Mouse (Mus musculus): ENCODE data around the gene Rab11a.
"Not testable (repeated sequence)": the region's sequence is repeated elsewhere in the genome, so short reads cannot be mapped to it uniquely, and the experiment has no call there.

Rab11a gene

GRCm38 (mm10) chr9:64742453-64742852 is 4.9 kb upstream of the Rab11a start:
- no peak for DNase-seq (ENCODE audit: low read depth, low spot score)

DNA sequence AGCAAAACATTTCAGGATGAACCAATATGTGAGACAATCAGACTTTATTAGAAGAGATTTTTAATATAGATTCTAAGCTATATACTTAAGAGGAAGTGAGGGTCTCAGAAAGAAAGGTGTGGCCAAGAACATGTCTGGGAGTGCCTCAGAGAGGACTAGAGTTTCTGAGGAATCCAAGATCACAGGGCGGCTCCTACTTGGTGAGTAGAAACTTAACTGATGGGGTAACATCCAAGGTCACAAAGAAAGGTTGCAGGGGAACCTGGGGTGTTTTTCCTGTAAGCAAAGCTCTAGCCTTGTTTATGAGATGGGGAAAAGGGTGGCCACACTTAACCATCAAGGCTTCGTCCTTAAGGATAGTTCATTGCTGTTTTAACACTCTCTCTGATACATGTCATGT is 1.4 kb upstream of the Rab11a start:
- no peak for DNase-seq (ENCODE audit: low read depth, low spot score)

DNA sequence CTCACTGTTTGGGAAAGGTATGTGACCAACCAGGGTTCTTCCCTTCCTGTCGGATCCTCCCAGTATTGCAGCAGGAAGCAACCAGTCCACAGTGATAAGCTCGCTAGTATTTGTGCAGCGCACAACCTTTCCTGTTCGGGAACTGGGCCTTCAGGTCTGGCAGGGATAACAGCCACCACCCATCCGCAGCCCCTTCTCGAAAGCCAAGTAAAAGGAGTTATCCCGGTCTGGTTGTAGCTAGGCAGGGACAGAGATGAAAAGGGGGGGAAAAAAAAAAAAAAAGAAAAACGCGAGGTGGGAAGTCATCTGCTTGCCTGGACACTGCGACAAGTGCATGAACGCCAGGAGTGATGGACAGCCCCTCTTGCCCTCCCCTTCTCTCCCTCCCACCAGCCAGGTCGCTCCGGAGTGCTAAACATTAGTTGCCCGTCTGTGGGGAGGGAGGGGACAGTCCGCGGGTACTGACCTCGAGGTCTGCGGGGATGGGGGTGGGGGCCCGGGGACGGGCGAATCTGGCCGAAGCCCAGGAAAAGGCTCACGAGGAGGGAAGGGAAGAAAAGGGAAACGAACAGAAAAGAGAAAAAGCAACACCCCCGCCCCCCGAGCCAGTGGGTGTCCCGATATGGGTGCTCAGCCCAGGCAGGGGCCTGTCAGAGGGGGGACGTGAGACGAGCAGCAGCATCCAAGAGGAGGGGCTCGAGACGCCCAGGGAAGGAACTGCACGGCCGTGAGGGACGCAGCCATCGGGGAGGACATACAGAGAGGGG is 736 bp downstream of the Rab11a start:
- peak; percentile 91 for DNase-seq (ENCODE audit: low read depth, low spot score)

GRCm38 (mm10) chr9:64736076-64736638 is 1.4 kb downstream of the Rab11a start:
- no peak for DNase-seq (ENCODE audit: low read depth, low spot score)

- DNase-seq (ENCODE audit: low read depth, low spot score), result not testable (repeated sequence)
These were observed 2.6 kb downstream of the Rab11a start for GRCm38 (mm10) chr9:64734992-64735391.

GRCm38 (mm10) chr9:64734166-64734565 is 3.4 kb downstream of the Rab11a start:
- DNase-seq (ENCODE audit: low read depth, low spot score), result no peak

DNA sequence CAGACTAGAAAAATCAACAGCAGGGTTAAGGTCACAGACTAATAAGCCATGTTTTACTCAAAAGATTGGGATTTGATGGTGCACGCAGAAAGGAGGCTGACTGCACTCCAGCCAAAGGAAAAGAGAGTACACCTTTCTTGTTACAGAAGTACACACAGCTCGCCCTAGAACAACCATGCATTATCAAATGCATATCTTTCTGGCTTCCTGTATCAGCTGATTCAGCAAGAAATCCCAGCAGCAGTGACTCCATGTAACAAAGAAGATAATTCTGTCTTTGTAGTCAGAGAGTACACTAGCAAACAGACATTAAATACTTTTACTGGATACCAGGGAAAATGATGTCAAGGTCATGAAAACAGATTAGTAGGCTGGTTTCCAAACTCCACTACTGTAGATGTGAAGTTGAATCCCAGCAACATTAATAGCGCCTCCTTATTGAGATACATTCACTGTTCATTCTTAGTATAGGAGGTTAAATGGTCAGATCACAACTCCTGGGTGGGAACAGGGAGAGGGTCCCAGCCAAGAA is 6.5 kb downstream of the Rab11a start:
- DNase-seq (ENCODE audit: low read depth, low spot score), result no peak

- no peak for DNase-seq (ENCODE audit: low read depth, low spot score)
These were observed 11.1 kb downstream of the Rab11a start for GRCm38 (mm10) chr9:64726454-64726853.

GRCm38 (mm10) chr9:64719526-64720163 is 17.9 kb downstream of the Rab11a start:
- no peak for DNase-seq (ENCODE audit: low read depth, low spot score)

DNA sequence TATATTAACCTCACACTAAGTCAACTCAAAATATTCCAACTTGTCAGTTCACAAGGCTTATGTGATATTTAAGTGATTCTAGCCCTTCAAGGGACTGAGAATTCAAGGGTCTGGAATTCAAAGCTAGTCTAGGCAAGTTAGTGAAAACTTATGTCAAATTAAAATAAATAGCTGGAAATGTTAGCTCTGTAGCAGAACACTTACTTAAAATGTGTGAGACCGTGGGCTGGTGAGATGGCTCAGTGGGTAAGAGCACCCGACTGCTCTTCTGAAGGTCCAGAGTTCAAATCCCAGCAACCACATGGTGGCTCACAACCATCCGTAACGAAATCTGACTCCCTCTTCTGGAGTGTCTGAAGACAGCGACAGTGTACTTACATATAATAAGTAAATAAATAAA is 27.3 kb downstream of the Rab11a start:
- not testable (repeated sequence) for DNase-seq (ENCODE audit: low read depth, low spot score)

DNA sequence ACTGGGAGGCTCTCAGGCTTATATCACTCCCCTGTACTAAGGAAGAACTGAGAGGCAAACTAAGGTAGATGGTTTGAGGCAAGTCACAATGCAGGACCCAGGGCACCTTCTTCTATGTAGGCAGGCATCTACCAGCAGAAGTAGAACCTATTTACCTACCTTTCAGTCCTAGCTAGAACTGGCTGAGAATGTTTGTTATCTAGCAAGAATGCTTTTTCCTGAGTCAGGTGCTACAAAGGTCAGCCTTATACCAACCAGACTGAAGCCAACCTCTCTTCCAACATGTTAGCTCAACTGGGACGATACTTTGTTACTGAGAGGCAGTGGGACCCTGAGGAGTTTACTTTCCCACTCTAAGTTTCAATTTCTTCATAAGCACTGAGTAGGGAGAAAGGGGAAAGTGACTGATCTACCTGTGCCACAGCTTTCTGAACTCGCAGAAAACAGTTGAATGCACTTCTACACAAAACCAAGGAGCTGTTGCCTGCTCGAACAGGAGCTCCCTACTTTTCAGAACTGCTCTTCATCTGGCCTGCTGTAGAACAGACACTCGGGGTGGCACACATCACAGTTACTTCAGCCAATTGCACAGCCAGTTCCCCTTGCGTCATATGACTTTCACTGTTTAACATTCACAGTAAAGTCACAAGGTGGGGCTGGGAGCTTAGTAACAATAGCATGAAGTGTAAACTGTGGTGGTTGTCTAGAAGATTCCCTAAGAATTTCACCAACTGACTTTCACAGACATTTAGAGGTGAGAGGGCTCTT is 33.3 kb downstream of the Rab11a start:
- no peak for DNase-seq (ENCODE audit: low read depth, low spot score)

DNA sequence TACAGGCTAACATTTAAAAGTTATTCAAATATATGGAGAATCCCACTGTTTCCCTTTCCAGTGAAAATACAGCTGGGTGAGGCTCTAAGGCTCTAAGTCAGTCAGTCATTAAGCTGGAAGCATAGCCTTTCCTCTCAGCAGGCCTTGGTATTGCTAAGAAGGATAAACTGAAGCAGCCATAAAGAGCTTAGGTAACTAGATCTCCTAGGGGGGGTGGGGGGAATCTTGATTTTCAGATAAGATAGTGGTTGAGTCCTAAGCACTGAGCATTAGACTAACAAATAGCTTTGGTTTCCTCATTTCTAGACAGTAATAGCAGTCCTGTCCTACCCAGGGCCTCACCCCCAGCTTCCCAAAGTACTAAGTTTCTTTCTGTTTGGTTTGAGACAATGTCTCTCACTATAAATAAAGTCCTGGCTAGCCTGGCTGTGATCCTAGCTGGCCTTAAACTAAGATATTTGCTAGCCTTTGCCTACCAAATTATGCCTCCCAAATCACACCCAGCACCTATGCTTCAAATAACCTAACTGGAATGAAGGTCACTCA is 34.1 kb downstream of the Rab11a start:
- DNase-seq (ENCODE audit: low read depth, low spot score), result no peak

DNA sequence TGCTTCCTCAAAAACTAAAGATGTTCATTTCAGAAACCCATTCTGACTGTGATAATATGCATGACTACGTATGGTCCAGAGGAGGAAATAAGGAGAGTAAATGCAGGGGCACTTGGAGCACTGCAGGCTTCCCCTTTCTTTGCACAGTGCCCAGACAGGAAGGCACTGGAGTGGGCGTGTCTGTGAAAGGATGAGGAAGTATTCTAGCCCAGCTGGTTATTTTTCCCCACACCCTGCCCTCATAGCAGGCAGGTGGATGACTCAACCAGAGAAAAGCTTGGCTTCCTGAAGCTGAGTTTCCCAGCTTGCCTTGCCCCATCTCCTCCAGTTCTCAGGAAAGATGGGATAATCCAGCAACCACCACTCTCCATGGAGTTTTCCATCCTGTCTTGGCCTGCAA is 34.6 kb downstream of the Rab11a start:
- peak; percentile 13 for DNase-seq (ENCODE audit: low read depth, low spot score)

DNA sequence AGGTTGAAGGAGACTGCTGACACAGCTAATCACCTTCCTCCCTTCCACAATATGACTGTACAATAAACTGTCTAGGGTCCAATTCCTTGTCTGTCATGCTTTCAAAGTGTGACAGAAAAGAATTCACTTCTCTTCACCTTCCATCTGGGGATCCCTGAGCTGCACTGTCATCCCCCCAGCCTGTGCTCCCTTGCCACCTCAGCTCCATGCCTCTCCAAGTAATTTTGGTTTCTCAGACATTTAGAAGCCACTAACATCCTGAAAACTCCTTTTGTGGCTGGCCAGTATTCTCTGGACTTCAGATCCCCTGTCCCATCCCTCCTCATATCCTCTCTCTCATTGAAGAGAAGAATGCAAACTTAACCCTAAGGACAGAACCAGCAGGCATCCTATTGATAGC is 35.2 kb downstream of the Rab11a start:
- DNase-seq (ENCODE audit: low read depth, low spot score), result no peak

DNA sequence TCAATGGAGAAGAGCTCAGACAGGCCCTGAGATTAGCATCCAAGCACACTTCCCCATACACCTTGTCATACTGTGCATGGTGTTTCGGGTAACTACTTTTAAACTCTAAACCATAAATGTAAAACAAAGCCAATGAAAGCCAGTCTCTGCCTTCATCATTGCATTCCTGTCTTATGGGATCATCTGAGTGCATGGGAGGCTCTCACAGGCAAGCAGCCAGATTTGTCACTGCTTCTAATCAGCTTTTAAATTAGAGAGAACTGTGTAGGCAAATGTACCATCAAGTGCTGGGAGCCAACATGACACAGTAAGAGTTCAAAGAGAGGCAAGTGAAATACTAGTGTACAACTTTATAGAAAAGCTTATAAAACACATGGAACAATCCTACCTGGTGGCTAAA is 35.9 kb downstream of the Rab11a start:
- DNase-seq (ENCODE audit: low read depth, low spot score), result no peak

GRCm38 (mm10) chr9:64700451-64701311 is 36.9 kb downstream of the Rab11a start:
- DNase-seq (ENCODE audit: low read depth, low spot score), result no peak

GRCm38 (mm10) chr9:64698586-64698985 is 39.0 kb downstream of the Rab11a start:
- DNase-seq (ENCODE audit: low read depth, low spot score), result no peak

DNA sequence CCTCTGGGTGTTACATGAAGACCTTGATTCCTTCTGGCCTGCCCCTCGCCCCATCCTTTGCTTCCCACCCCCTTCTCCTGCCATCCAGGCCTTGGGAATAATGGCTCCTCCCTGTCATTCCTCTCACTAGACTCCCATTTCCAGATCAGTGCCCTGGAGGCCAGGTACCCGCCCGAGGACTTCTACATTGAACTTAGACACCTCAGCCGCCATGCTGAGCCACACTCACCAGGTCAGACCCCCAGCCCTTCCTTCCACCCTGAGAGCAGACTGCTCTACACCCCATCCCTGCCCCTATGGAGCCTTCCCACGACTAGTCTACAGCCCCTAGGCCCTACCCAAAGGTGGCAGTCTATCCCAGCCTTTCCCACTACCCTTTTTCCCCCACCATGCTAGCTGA is 39.9 kb downstream of the Rab11a start:
- DNase-seq (ENCODE audit: low read depth, low spot score), result no peak

GRCm38 (mm10) chr9:64697006-64697405 is 40.6 kb downstream of the Rab11a start:
- no peak for DNase-seq (ENCODE audit: low read depth, low spot score)

GRCm38 (mm10) chr9:64696404-64696803 is 41.2 kb downstream of the Rab11a start:
- DNase-seq (ENCODE audit: low read depth, low spot score), result no peak

DNA sequence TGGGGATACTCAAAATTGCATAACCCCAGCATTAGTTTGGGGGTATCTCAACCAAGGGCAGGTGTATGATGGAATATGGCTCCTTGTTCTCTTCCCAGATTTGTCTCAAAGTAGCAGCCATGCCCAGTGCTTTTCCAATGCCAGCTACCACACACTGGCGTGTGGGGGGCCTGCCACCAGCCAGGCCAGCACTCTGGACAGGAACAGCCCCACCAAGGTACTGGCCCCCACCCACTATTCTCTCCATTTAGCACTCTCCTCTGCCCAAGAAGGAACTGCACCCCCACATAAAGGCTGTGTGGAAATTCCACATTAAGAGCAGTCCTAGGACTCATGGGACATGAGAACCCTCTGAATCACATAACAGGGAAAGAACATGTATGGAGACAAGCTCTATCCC is 42.3 kb downstream of the Rab11a start:
- DNase-seq (ENCODE audit: low read depth, low spot score), result no peak

Measured in R1 (cell line).